9 mouse cellular contexts compared by ENCODE assay signal in genomic region chr3:51233918-51234751, GRCm38 (mm10). TPM values are rescaled to one million over a fixed set of nuclear protein-coding genes. Genes with fewer than 3 reads are reported as not detected.
DNase-seq lines count a peak whose midpoint lies in the region; ATAC-seq and TF ChIP-seq lines count a peak whose summit lies in the region.
"Had no signal": no experiment of that assay in that cellular context is flagged by ENCODE, and none has a peak within 500 bp of the region (broad histone marks: within the 10 kb centered on the region; RNA-seq: fewer than 3 reads in every experiment).

No protein-coding gene starts in this region.

- H3K9me3 ChIP-seq in E14TG2a.4 (ENCODE audit: low read length), result no peaks in the 10 kb centered on the region
- H3K9me3 ChIP-seq in forebrain, embryonic 13.5 days (replicated peaks), result no peaks in the 10 kb centered on the region
- H3K9me3 ChIP-seq in liver, embryonic 16.5 days (replicated peaks; ENCODE audit: control insufficient read depth, low read length), result no peaks in the 10 kb centered on the region
- H3K9me3 ChIP-seq in neural tube, embryonic 14.5 days (ENCODE audit: control insufficient read depth, low read length), result no peaks in the 10 kb centered on the region

- peaks cover 91% of the 10 kb centered on the region for H3K4me1 ChIP-seq in E14TG2a.4 (replicated peaks; ENCODE audit: low read depth, low read length)
- H3K4me1 ChIP-seq in forebrain, embryonic 13.5 days, result no peaks in the 10 kb centered on the region
- peaks cover 70% of the 10 kb centered on the region for H3K4me1 ChIP-seq in liver, embryonic 16.5 days (ENCODE audit: control insufficient read depth, low read depth, low read length)
- H3K4me1 ChIP-seq in neural tube, embryonic 14.5 days (ENCODE audit: control insufficient read depth, insufficient read depth, low read length), result no peaks in the 10 kb centered on the region
- H3K4me1 ChIP-seq in testis, adult 2 months (ENCODE audit: control insufficient read depth, insufficient read depth, low read length), result no peaks in the 10 kb centered on the region

- no peak for TF ChIP-seq POLR2A in testis, adult 2 months (IDR thresholded peaks at IDR 0.05; ENCODE audit: control insufficient read depth, low read depth, low read length)

- peak; percentile 89 for ATAC-seq in forebrain, embryonic 13.5 days
- ATAC-seq in liver, embryonic 16.5 days (ENCODE audit: low read depth), result no peak
- ATAC-seq in neural tube, embryonic 14.5 days (ENCODE audit: low read depth), result peak; percentile 86; the same call in 1 of the 2 replicates

- H3K4me2 ChIP-seq in forebrain, embryonic 13.5 days, result no peak overlapping the region
- peak overlapping the region; percentile 3; the same call in 1 of the 2 replicates for H3K4me2 ChIP-seq in liver, embryonic 16.5 days (ENCODE audit: low read depth, low read length)
- H3K4me2 ChIP-seq in neural tube, embryonic 14.5 days (ENCODE audit: low read depth, low read length), result no peak overlapping the region

- TF ChIP-seq CTCF in E14TG2a.4 (conservative IDR thresholded peaks at IDR 0.05; ENCODE audit: low read length), result peak; percentile 66
- peak; percentile 86; the same call in 1 of the 2 replicates for TF ChIP-seq CTCF in testis, adult 2 months (IDR thresholded peaks at IDR 0.05; ENCODE audit: control insufficient read depth, insufficient read depth, insufficient replicate concordance, low read depth, low read length)

- H3K27me3 ChIP-seq in E14TG2a.4 (ENCODE audit: insufficient read depth, low read length), result no peaks in the 10 kb centered on the region
- no peaks in the 10 kb centered on the region for H3K27me3 ChIP-seq in forebrain, embryonic 13.5 days
- H3K27me3 ChIP-seq in liver, embryonic 16.5 days (ENCODE audit: control insufficient read depth, insufficient read depth, low read depth, low read length), result no peaks in the 10 kb centered on the region
- H3K27me3 ChIP-seq in neural tube, embryonic 14.5 days (ENCODE audit: control insufficient read depth, insufficient read depth, low read length), result no peaks in the 10 kb centered on the region
- no peaks in the 10 kb centered on the region for H3K27me3 ChIP-seq in testis, adult 2 months (ENCODE audit: control insufficient read depth, insufficient read depth, low read length)

- H3K9ac ChIP-seq in forebrain, embryonic 13.5 days, result no peak overlapping the region
- no peak overlapping the region; the same call in 1 of the 2 replicates for H3K9ac ChIP-seq in liver, embryonic 16.5 days (ENCODE audit: low read depth, low read length)
- H3K9ac ChIP-seq in neural tube, embryonic 14.5 days (replicated peaks; ENCODE audit: low read depth, low read length), result no peak overlapping the region

- no peak overlapping the region for H3K27ac ChIP-seq in forebrain, embryonic 13.5 days
- H3K27ac ChIP-seq in liver, embryonic 16.5 days (ENCODE audit: low read length), result peak overlapping the region; percentile 67
- no peak overlapping the region for H3K27ac ChIP-seq in neural tube, embryonic 14.5 days (ENCODE audit: low read depth, low read length)
- no peak overlapping the region for H3K27ac ChIP-seq in testis, adult 2 months (ENCODE audit: control insufficient read depth, insufficient read depth, low read depth, low read length)
- H3K27ac ChIP-seq: macrophage had no signal

- intact Hi-C loops in heart, postnatal 10 days (cut with DNase I), result loop anchor here (1.0 to 5.0 kb wide), 2 partner anchors 131 to 173 kb away; partner anchors contain the start of gene Ndufc1

- H3K36me3 ChIP-seq in E14TG2a.4 (ENCODE audit: insufficient read depth, low read length), result peaks cover 37% of the 10 kb centered on the region
- H3K36me3 ChIP-seq in forebrain, embryonic 13.5 days (ENCODE audit: poor library complexity, severe bottlenecking), result no peaks in the 10 kb centered on the region
- H3K36me3 ChIP-seq in liver, embryonic 16.5 days (ENCODE audit: control insufficient read depth, insufficient read depth), result peaks cover 5% of the 10 kb centered on the region
- no peaks in the 10 kb centered on the region for H3K36me3 ChIP-seq in neural tube, embryonic 14.5 days (ENCODE audit: control insufficient read depth, insufficient read depth, low read length)
- no peaks in the 10 kb centered on the region for H3K36me3 ChIP-seq in testis, adult 2 months (ENCODE audit: control insufficient read depth, insufficient read depth, low read length)

- H3K4me3 ChIP-seq in E14TG2a.4 (replicated peaks; ENCODE audit: low read length), result peak overlapping the region; percentile 26; the same call in 1 of the 2 replicates
- no peak overlapping the region for H3K4me3 ChIP-seq in forebrain, embryonic 13.5 days
- H3K4me3 ChIP-seq in liver, embryonic 16.5 days (ENCODE audit: low read depth, low read length), result no peak overlapping the region
- H3K4me3 ChIP-seq in neural tube, embryonic 14.5 days (ENCODE audit: low read depth, low read length), result no peak overlapping the region
- no peak overlapping the region for H3K4me3 ChIP-seq in testis, adult 2 months (ENCODE audit: control insufficient read depth, low read depth, low read length)

- DNase-seq in c-Kit-positive CD71-positive TER-119-positive erythroid progenitor cells, embryonic 14.5 days (ENCODE audit: low spot score), result peak; percentile 77
- peak; percentile 91 to 93 for DNase-seq in heart, postnatal 10 days
- peak; percentile 92 to 93 for DNase-seq in kidney, postnatal 4 days

- WGBS in forebrain, embryonic 13.5 days, result 46% methylated on average over 13 of the region's 13 CpGs
- WGBS in liver, embryonic 16.5 days (ENCODE audit: insufficient replicate concordance), result 46% methylated on average over 13 of the region's 13 CpGs
- WGBS in neural tube, embryonic 14.5 days, result 54% methylated on average over 13 of the region's 13 CpGs

RNA-seq across cellular contexts. Expression of gene Noct, which starts 9.9 kb away (rescaled TPM):
- 13.4 and 13.9 TPM in 2 replicates for polyA plus RNA-seq in forebrain, embryonic 13.5 days (2015; fragmentation: Nextera tagmentation; extraction: Ambion mirVana)
- total RNA-seq in heart, postnatal 10 days (2021), result 10 to 100 TPM; 28.9 to 75.4 TPM
- 13.7 and 13.8 TPM in 2 replicates for polyA plus RNA-seq in liver, embryonic 16.5 days (2015; fragmentation: Nextera tagmentation; extraction: Ambion mirVana)
- polyA plus RNA-seq in neural tube, embryonic 14.5 days (2014; fragmentation: Nextera tagmentation; extraction: Ambion mirVana), result 36.6 and 42.4 TPM in 2 replicates
- 7.2 and 7.4 TPM in 2 replicates for polyA plus RNA-seq in testis, adult 2 months (2012; rRNA removed)
